Mouse (Mus musculus): ENCODE measurements around the gene Kcnf1. TPM values are rescaled to one million over a fixed set of nuclear protein-coding genes. Genes with fewer than 3 reads are reported as not detected.
A peak's percentile ranks its signal among the peaks of the same experiment; 100 is the strongest.

The Kcnf1 gene
- polyA plus RNA-seq, 1 experiment: not detected

- 33% methylated on average over 10 of the region's 10 CpGs for WGBS
- Histone ChIP-seq H3K4me1 (ENCODE audit: control insufficient read depth, insufficient read depth, low read length) (peaks cover 11% of the 10 kb centered on the region), H3K4me3 (ENCODE audit: insufficient read depth, low read depth, low read length) (peak overlapping the region; percentile 61), H3K27ac (ENCODE audit: insufficient read depth, low read depth, low read length) (peak overlapping the region; percentile 87)
- TF ChIP-seq CTCF (IDR thresholded peaks at IDR 0.05; ENCODE audit: insufficient read depth, low read depth, low read length) (no peak), POLR2A (IDR thresholded peaks at IDR 0.05; ENCODE audit: insufficient read depth, low read depth, low read length) (no peak)
Measured at GRCm38 (mm10) chr12:17174134-17174893, 2.4 kb downstream of the Kcnf1 start.

GRCm38 (mm10) chr12:17170406-17170805 is 6.3 kb downstream of the Kcnf1 start:
- Histone ChIP-seq H3K4me1 (ENCODE audit: control insufficient read depth, insufficient read depth, low read length) (peaks cover 14% of the 10 kb centered on the region), H3K4me3 (ENCODE audit: insufficient read depth, low read depth, low read length) (peak overlapping the region; percentile 24), H3K27ac (ENCODE audit: insufficient read depth, low read depth, low read length) (no peak overlapping the region)
- 51% methylated on average over 10 of the region's 10 CpGs for WGBS
- no peak for TF ChIP-seq CTCF (IDR thresholded peaks at IDR 0.05; ENCODE audit: insufficient read depth, low read depth, low read length)
- TF ChIP-seq POLR2A (IDR thresholded peaks at IDR 0.05; ENCODE audit: insufficient read depth, low read depth, low read length): no peak

GRCm38 (mm10) chr12:17166116-17166515 is 10.6 kb downstream of the Kcnf1 start:
- WGBS: 91% methylated on average over 2 of the region's 2 CpGs
- Histone ChIP-seq H3K4me3 (ENCODE audit: insufficient read depth, low read depth, low read length) (no peak overlapping the region), H3K4me1 (ENCODE audit: control insufficient read depth, insufficient read depth, low read length) (peaks cover 16% of the 10 kb centered on the region), H3K27ac (ENCODE audit: insufficient read depth, low read depth, low read length) (no peak overlapping the region)
- TF ChIP-seq POLR2A (IDR thresholded peaks at IDR 0.05; ENCODE audit: insufficient read depth, low read depth, low read length) (no peak), CTCF (IDR thresholded peaks at IDR 0.05; ENCODE audit: insufficient read depth, low read depth, low read length) (no peak)

GRCm38 (mm10) chr12:17163996-17164395 is 12.7 kb downstream of the Kcnf1 start:
- H3K4me1 ChIP-seq (ENCODE audit: control insufficient read depth, insufficient read depth, low read length): peaks cover 5% of the 10 kb centered on the region
- TF ChIP-seq CTCF (IDR thresholded peaks at IDR 0.05; ENCODE audit: insufficient read depth, low read depth, low read length) (no peak), POLR2A (IDR thresholded peaks at IDR 0.05; ENCODE audit: insufficient read depth, low read depth, low read length) (no peak)
- H3K27ac ChIP-seq (ENCODE audit: insufficient read depth, low read depth, low read length): no peak overlapping the region
- 68% methylated on average over 3 of the region's 3 CpGs for WGBS
- H3K4me3 ChIP-seq (ENCODE audit: insufficient read depth, low read depth, low read length): no peak overlapping the region

GRCm38 (mm10) chr12:17159549-17159948 is 17.1 kb downstream of the Kcnf1 start:
- WGBS: 77% methylated on average over 7 of the region's 7 CpGs
- 0 out of 2 replicates have a peak, but pooled peaks cover 2% of the 10 kb centered on the region for H3K4me1 ChIP-seq (ENCODE audit: control insufficient read depth, insufficient read depth, low read length)
- TF ChIP-seq POLR2A (IDR thresholded peaks at IDR 0.05; ENCODE audit: insufficient read depth, low read depth, low read length): no peak
- no peak for TF ChIP-seq CTCF (IDR thresholded peaks at IDR 0.05; ENCODE audit: insufficient read depth, low read depth, low read length)

GRCm38 (mm10) chr12:17157558-17157957 is 19.1 kb downstream of the Kcnf1 start:
- WGBS: 87% methylated on average over 15 of the region's 15 CpGs
- no peak overlapping the region for H3K27ac ChIP-seq (ENCODE audit: insufficient read depth, low read depth, low read length)
- H3K4me1 ChIP-seq (ENCODE audit: control insufficient read depth, insufficient read depth, low read length): peaks cover 18% of the 10 kb centered on the region
- TF ChIP-seq CTCF (IDR thresholded peaks at IDR 0.05; ENCODE audit: insufficient read depth, low read depth, low read length) (no peak), POLR2A (IDR thresholded peaks at IDR 0.05; ENCODE audit: insufficient read depth, low read depth, low read length) (no peak)
- H3K4me3 ChIP-seq (ENCODE audit: insufficient read depth, low read depth, low read length): no peak overlapping the region

More at GRCm38 (mm10) chr12:17159549-17159948, 17.1 kb downstream of the Kcnf1 start:
- no peak overlapping the region for H3K27ac ChIP-seq (ENCODE audit: insufficient read depth, low read depth, low read length)
- H3K4me3 ChIP-seq (ENCODE audit: insufficient read depth, low read depth, low read length): no peak overlapping the region

GRCm38 (mm10) chr12:17155781-17156180 is 20.9 kb downstream of the Kcnf1 start:
- Histone ChIP-seq H3K27ac (ENCODE audit: insufficient read depth, low read depth, low read length) (no peak overlapping the region), H3K4me3 (ENCODE audit: insufficient read depth, low read depth, low read length) (no peak overlapping the region), H3K4me1 (ENCODE audit: control insufficient read depth, insufficient read depth, low read length) (peaks cover 25% of the 10 kb centered on the region)
- no peak for TF ChIP-seq POLR2A (IDR thresholded peaks at IDR 0.05; ENCODE audit: insufficient read depth, low read depth, low read length)
- TF ChIP-seq CTCF (IDR thresholded peaks at IDR 0.05; ENCODE audit: insufficient read depth, low read depth, low read length): no peak
- 76% methylated on average over 1 of the region's 1 CpGs for WGBS

- TF ChIP-seq CTCF (IDR thresholded peaks at IDR 0.05; ENCODE audit: insufficient read depth, low read depth, low read length): no peak
- TF ChIP-seq POLR2A (IDR thresholded peaks at IDR 0.05; ENCODE audit: insufficient read depth, low read depth, low read length): no peak
- Histone ChIP-seq H3K27ac (ENCODE audit: insufficient read depth, low read depth, low read length) (peak overlapping the region; percentile 73), H3K4me1 (ENCODE audit: control insufficient read depth, insufficient read depth, low read length) (peaks cover 48% of the 10 kb centered on the region), H3K4me3 (ENCODE audit: insufficient read depth, low read depth, low read length) (no peak overlapping the region)
- WGBS: 41% methylated on average over 7 of the region's 7 CpGs
Measured at GRCm38 (mm10) chr12:17152840-17153239, 23.8 kb downstream of the Kcnf1 start.

- Histone ChIP-seq H3K4me1 (ENCODE audit: control insufficient read depth, insufficient read depth, low read length) (peaks cover 51% of the 10 kb centered on the region), H3K27ac (ENCODE audit: insufficient read depth, low read depth, low read length) (peak overlapping the region; percentile 97), H3K4me3 (ENCODE audit: insufficient read depth, low read depth, low read length) (no peak overlapping the region)
- TF ChIP-seq POLR2A (IDR thresholded peaks at IDR 0.05; ENCODE audit: insufficient read depth, low read depth, low read length) (no peak), CTCF (IDR thresholded peaks at IDR 0.05; ENCODE audit: insufficient read depth, low read depth, low read length) (no peak)
- 15% methylated on average over 10 of the region's 10 CpGs for WGBS
Measured at GRCm38 (mm10) chr12:17148920-17149319, 27.8 kb downstream of the Kcnf1 start.
